Mouse (Mus musculus) left cerebral cortex, adult 2 months (tissue): ENCODE results near the gene Chmp5. TPM values are rescaled to one million over a fixed set of nuclear protein-coding genes. Genes with fewer than 3 reads are reported as not detected.

ENCODE experiments used
- DNase-seq, 2 experiments: peaks; one replicate each; pipeline ENCODE4 v3.0.0; 2021 to 2022; ENCODE audit warnings: low spot score in 2 of 2, mixed read lengths in 1 of 2; ENCODE audit errors: extremely low spot score in 1 of 2
- H3K27ac ChIP-seq: fragments of 200-600 bp; 2 replicates; pipeline ENCODE4 v1.8.1; 2022
- H3K4me3 ChIP-seq: fragments of 200-600 bp; 2 replicates; pipeline ENCODE4 v1.8.1; 2022
- CTCF ChIP-seq: fragments of 200-600 bp; IDR thresholded peaks from 2 replicates; pipeline ENCODE4 v1.8.1; 2022; ENCODE audit warnings: antibody characterized with exemption, mild to moderate bottlenecking, moderate library complexity
- intact Hi-C: fragments of 180-260 bp; cut with DNase I; formaldehyde crosslinking; loops from one replicate; pipeline ENCODE4 v1.15.1; 2025
- long read RNA-seq, 2 experiments: library from polyadenylated mRNA; stranded (forward); transcript quantifications; one replicate each; pipeline ENCODE4 v2.0.0; 2021; ENCODE audit warnings: borderline mapping rate in 2 of 2
- total RNA-seq, 2 experiments: library from RNA; stranded (reverse); gene quantifications; 2 replicates each; pipeline ENCODE4 v1.2.3; 2021

The Chmp5 gene
- 10 to 100 TPM; 79.0 to 79.7 TPM for total RNA-seq
- long read RNA-seq, experiment 1, transcript Chmp5-201 (8 exons, 1,519 nt) = major isoform, 62 of 72 reads
- long read RNA-seq, experiment 1, partial matches to known transcripts = 7 of 72 reads
- long read RNA-seq, experiment 1, other reads (novel, unspliced or antisense) = 3 of 72 reads
- long read RNA-seq, experiment 2, transcript Chmp5-201 (8 exons, 1,519 nt) = major isoform, 35 of 37 reads
- long read RNA-seq, experiment 2, partial matches to known transcripts = 1 of 37 reads
- long read RNA-seq, experiment 2, other reads (novel, unspliced or antisense) = 1 of 37 reads

DNA sequence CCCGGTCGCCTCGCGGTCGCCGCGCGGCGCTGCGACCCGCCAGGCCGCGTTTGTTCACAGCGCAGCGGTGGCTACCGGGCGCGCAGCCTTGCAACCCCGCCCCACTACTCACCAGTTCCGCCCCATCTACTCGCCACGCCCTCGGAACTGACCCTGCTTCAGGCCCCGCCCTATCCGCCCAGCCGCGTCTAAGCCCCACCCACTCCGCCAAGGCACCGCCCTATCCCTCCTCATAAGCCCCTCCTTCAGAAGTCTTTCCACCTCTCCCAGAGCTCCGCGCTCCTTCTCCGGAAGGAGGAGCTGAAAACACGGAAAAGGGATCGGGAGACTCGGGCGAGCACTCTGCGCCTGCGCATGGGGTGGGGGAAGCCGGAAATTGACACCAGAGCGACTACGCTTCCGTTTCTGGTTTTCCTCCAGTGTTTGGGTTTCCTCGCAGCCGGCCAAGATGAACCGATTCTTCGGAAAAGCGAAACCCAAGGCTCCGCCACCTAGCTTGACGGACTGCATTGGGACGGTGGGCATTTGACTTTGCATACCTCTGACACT is at the start of gene Chmp5, which contains the start of gene Bag1:
Chmp5 (plus strand) TSS at position 248 of the 549 bp plus-strand sequence.
Bag1 (minus strand) TSS at position 135 of the 549 bp plus-strand sequence.
- H3K27ac ChIP-seq = peak within 1 kb of the TSS; percentile 85
- intact Hi-C loops = loop anchor here (1.0 to 10.0 kb wide), 3 partner anchors 23 to 673 kb away; partner anchors contain the start of genes Ndufb6 and Smu1
- peak; percentile 97 for DNase-seq

DNA sequence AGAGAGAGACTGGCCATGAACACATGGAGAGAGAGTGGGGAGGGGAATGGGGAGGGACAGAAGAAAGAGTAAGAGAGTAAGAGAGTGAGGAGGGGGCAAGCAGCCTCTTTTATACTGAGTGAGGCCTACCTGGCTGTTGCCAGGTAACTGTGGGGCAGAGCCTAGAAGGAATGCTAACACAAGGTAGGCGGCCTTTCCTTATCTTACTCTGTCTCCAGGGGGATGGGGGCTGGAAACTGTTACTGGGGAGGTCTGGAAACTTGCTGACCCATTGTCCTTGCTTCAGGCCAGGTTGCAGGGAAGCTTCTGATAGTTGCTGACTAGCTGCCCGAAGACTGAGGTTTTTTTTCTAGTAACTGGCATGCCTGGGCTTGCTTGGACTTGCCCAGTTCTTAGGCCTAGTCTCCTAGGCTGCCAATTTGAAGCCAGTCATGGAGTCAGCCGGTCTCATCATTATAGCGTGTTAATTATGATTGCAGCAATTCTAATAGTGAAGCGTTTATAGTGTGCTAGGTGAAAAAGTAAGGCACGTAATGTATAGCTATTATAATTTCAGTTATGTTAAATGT is 49.6 kb upstream of the Chmp5 start:
- DNase-seq = no peak
- intact Hi-C loops = no loop called here
- H3K4me3 ChIP-seq = no peak overlapping the region
- no peak for TF ChIP-seq CTCF
- H3K27ac ChIP-seq = no peak overlapping the region

More for the DNA sequence above, at the start of gene Chmp5, which contains the start of gene Bag1:
- TF ChIP-seq CTCF = no peak; the same call in 1 of the 2 replicates
- peak within 1 kb of the TSS; percentile 71 for H3K4me3 ChIP-seq

DNA sequence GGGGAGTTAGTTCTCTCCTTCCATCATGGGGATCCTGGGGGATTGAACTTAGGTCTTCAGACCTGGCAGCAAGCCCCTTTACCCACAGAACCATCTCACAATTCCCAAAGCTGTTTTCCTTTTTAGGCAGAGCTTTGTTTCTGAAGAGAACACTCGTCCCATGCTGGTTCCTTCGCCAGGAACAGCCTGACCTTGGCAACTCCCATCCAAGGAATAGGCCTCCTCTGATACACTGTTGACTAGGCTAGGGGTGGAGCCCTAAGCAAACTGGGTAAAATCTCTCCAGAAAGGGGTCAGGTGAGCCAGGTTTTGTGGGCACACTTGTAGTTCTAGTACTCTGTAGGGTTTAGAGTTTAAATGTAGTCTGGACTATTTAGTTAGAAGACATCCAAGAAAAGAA is 48.9 kb upstream of the Chmp5 start:
- intact Hi-C loops = no loop called here
- H3K27ac ChIP-seq = no peak overlapping the region
- H3K4me3 ChIP-seq = no peak overlapping the region
- no peak for TF ChIP-seq CTCF
- DNase-seq = no peak

DNA sequence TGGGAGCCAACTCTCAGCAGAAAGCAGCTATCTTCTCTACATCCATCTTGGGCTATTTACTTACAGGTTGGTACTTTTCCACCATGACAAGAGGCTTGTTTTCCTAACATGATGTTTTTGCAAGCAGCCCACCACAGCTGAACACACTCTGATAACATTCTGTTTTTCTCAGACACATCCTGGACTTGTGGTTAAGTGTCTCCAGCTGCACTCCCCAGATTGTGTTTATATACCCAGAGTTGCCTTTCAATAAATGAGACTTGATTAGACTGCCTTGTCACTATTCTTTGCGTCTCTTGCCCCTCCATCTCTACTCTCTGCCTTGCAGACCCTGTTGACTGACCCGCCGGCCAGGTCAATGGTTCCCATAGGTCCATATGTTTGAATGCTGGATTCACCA is 48.1 kb upstream of the Chmp5 start:
- intact Hi-C loops = no loop called here
- H3K4me3 ChIP-seq = no peak overlapping the region
- TF ChIP-seq CTCF = no peak
- H3K27ac ChIP-seq = no peak overlapping the region
- no peak for DNase-seq

DNA sequence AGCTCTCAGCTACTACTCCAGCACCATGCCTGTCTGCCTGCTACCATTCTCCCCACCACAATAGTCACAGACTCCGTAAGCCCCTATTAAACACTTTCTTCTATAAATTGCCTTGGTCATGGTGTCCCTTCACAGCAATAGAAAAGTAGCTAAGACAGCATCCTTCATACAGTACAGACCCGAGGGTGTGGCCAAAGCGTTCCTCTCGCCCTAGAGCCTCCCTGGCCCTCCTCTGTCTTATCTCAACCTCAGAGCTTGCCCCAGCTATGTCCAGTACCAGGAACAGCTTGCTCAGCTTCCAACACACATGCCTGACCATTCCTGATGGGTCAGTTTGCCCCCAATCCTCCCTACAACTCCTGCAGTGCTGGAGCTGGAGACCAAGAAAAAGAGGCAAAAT is 47.6 kb upstream of the Chmp5 start:
- Histone ChIP-seq H3K27ac (no peak overlapping the region), H3K4me3 (no peak overlapping the region)
- DNase-seq = no peak
- intact Hi-C loops = no loop called here
- no peak for TF ChIP-seq CTCF

DNA sequence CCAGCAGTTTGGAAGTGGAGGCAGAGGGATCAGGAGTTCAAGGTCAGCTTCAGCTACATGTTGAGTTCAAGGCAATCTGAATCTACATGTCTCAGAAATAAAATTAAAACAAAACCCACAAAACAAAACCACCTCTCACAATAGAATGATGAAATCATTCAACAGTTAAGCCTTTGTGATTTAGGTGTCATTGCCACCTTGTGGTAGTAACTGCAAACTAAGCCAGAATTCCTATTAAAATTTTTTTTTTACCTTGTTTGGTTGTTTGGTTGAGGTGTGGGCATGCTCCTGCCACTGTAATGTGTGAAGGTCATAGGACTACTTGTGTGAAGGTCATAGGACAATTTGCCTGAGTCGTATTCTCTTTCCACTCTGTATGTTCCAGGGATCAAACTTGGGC is 41.9 kb upstream of the Chmp5 start:
- DNase-seq = no peak
- intact Hi-C loops = loop anchor here (1.0 to 5.0 kb wide), 2 partner anchors 54 to 132 kb away; partner anchors contain the start of gene B4galt1
- H3K27ac ChIP-seq = no peak overlapping the region
- no peak overlapping the region for H3K4me3 ChIP-seq
- TF ChIP-seq CTCF = peak; percentile 84

DNA sequence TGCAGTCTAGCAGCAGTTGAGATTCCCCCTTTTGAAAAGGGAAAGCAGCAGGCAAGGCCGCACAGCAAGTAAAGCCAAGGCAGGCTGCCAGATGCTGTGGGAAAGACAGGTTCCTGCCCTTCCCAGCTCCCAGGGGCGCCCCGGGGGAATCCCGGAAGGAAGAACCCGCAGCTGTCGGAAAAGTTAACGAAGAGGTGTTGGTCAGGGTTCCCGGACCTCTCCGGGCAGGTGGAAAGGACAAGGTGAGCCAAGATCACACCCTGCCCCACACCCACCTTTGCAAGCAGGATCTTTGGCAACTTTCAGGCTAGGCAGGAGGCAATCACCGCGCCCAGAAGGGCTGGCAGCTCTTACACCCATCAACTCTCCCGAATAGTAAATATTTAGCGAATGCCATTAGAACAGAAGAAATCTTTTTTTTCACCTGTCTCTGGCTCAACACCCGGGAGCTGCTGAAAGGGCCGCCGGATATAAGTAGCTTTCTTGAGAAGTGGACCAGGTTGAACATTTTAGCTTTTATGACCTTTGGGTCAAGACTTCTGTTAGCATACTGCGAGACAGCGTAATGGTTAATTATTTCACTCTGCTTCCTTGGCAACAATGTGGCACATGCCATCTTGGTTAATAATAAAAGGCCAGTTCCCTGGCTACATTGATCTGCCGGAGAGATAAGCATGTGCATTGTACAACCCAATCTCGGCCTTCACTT is 39.8 kb upstream of the Chmp5 start:
- intact Hi-C loops = loop anchor here (5.0 kb wide), 1 partner anchor 56 kb away; the partner anchor contains the start of gene B4galt1
- no peak for TF ChIP-seq CTCF
- DNase-seq = no peak
- no peak overlapping the region for H3K4me3 ChIP-seq
- H3K27ac ChIP-seq = no peak overlapping the region

DNA sequence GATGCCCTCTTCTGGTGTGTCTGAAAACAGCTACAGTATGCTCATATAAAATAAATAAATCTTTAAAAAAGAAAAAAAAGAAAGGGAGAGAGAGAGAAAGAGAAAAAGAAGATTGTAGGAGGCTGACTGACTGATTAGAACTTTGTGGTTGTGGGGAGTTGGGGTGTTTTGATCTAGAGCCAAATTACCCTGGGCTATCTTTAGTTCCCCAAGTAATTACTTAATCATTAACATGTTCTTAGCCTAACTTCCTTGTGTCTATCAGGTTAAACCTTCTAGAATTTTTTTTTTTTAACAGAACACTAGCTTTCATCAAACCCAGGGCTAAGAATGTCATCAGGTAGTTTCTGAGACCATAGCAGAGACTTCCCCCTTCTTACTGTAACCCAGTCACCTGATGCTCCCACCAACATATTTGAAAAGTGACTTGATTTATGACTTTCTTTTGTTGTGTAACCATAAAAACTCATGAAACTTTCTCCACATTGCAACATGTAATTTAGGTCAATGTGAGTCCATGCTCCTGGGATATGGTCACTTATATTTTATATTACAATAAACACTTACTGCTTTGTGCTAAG is 33.8 kb upstream of the Chmp5 start:
- Histone ChIP-seq H3K27ac (no peak overlapping the region), H3K4me3 (no peak overlapping the region)
- no peak for TF ChIP-seq CTCF
- intact Hi-C loops = no loop called here
- DNase-seq = no peak

DNA sequence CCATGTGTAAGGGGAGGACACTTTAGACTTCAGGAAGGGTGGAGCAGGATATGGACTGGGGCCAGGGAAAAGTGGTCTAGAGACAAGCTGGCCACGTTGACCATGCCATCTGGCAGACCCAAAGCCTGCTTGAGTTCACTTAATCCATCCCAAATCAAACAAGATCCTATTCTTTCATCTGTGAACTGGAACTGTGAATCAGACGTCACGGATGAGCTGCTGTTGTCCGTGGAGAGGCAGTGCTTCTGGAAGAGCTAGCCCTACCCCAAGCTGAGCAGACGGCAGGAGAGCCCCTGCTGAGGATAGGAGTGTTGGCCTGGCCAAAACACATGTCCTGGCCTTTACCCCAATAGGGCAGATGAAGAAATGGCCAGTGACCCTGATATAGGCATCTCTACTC is 32.3 kb upstream of the Chmp5 start:
- intact Hi-C loops = no loop called here
- H3K27ac ChIP-seq = no peak overlapping the region
- H3K4me3 ChIP-seq = no peak overlapping the region
- TF ChIP-seq CTCF = no peak
- no peak for DNase-seq

DNA sequence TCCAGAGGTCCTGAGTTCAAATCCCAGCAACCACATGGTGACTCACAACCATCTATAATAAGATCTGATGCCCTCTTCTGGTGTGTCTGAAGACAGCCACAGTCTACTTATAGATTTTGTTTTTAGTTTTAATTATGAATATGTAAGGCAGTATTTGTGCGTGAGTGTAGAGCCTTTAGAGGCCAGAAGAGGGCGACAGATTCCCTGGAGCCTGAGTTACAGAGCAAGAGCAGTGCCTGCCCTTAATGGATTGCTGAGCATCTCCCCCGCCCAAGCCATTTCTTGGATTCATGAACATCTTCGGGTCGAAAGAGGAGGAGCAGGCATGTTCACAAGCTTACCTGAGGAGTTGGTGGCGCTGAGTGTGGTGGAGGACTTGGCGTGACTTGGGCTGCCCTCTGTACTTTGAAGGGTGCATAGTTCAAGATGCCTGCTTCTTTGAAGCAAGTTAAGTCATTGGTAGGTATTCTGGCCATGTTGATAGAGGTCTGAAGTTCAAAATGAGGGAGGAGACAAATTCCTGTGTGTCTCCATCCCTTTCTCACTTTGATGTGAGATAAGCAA is 31.5 kb upstream of the Chmp5 start:
- DNase-seq = no peak
- TF ChIP-seq CTCF = peak; percentile 25
- Histone ChIP-seq H3K27ac (no peak overlapping the region), H3K4me3 (no peak overlapping the region)
- intact Hi-C loops = no loop called here

DNA sequence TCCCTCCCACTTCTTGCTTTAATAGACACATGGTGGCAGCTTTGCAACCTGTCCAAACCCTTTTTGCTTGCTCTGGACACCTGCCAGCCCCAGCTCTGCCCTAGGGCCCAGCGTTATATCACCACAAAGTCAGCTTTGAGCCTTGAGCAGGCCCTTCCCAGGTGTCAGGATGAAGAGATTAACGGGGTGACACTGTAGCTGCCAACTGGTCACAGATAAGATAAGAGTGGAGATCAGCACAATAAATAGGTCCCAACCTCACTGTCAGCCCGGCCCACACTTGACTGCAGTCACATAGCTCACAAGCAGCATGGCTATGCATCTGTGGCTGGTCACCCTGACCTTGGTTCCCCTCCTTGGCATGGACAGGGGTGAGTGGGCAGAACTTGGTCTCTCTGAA is 28.4 kb upstream of the Chmp5 start, which contains the start of gene Spink4:
Spink4 (plus strand) TSS at position 268 of the 400 bp plus-strand sequence.
- Histone ChIP-seq H3K4me3 (no peak within 1 kb of the TSS), H3K27ac (peak within 1 kb of the TSS; percentile 17; the same call in 1 of the 2 replicates)
- TF ChIP-seq CTCF = no peak
- intact Hi-C loops = loop anchor here (2.0 kb wide), 1 partner anchor 33 kb away; no protein-coding TSS in a partner anchor
- DNase-seq = no peak
